Mouse (Mus musculus): ENCODE data around the gene Zfp276.

DNA sequence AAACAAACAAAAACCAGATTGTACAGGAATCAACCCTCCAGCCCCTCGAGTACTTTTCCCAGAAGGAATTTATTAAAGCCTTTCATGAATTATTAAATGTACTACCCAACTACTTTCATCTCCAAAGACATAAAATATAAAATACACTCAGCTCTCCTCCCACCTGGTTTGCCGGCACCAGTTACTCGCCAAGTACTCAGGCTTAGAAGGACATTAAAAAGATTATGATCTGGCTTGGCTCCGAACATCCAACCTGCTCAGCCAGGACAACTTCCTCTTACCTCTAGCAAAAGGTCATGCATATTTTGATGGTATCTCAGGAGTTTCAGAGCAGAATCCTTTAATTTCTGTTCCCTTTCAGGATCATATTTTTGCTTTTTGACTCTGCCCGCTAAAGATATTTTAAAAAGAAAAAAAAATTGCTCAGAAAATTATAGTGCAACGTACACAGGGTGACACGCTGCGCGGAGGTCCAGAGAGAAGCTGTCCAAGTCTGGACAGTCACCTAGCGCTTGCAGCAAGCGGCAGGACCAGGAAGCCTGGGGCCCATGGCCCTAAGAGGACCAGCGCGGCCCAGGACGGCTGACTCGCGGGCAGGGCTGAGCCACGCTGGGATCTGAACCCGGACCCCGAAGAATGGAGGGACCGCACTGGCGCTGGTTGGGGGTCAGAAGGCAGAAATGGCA, 63.9 kb downstream of the Zfp276 start:
- TF ChIP-seq HCFC1 (IDR thresholded peaks at IDR 0.05; ENCODE audit: borderline replicate concordance, insufficient read depth, low read length) = no peak
- no peak for TF ChIP-seq ZC3H11A (IDR thresholded peaks at IDR 0.05; ENCODE audit: borderline replicate concordance, low read depth, low read length)
- no peak for TF ChIP-seq CHD2 (IDR thresholded peaks at IDR 0.05; ENCODE audit: low read depth, low read length)
- TF ChIP-seq MAFK (IDR thresholded peaks at IDR 0.05; ENCODE audit: insufficient read depth, low read depth, low read length) = no peak
